Mouse (Mus musculus) embryonic facial prominence, embryonic 15.5 days (tissue): ENCODE measurements around the gene Lpar5. TPM values are rescaled to one million over a fixed set of nuclear protein-coding genes. Genes with fewer than 3 reads are reported as not detected.

ENCODE experiments used
- ATAC-seq: fragments of 200-750 bp; cut with Nextera tagmentation; 2 replicates; pipeline ENCODE4 v1.8.0; 2017; ENCODE audit warnings: low read depth, moderate TSS enrichment; ENCODE audit not compliant: insufficient number of reproducible peaks, low FRiP score, low TSS enrichment
- H3K27ac ChIP-seq: fragments of 300-500 bp; sonication (generic); replicated peaks from 2 replicates; pipeline ENCODE4 v1.5.1; 2015; ENCODE audit warnings: mild to moderate bottlenecking, inconsistent platforms
- H3K27me3 ChIP-seq: fragments of 300-500 bp; sonication (generic); 2 replicates; pipeline ENCODE4 v1.6.1; 2015; ENCODE audit warnings: inconsistent platforms
- H3K36me3 ChIP-seq: fragments of 300-500 bp; sonication (generic); 2 replicates; pipeline ENCODE4 v1.6.1; 2015; ENCODE audit warnings: mild to moderate bottlenecking, inconsistent platforms
- H3K4me1 ChIP-seq: fragments of 300-500 bp; sonication (generic); 2 replicates; pipeline ENCODE4 v1.6.1; 2015; ENCODE audit warnings: inconsistent platforms
- H3K4me2 ChIP-seq: fragments of 300-500 bp; sonication (generic); replicated peaks from 2 replicates; pipeline ENCODE4 v1.6.1; 2015; ENCODE audit warnings: mild to moderate bottlenecking, inconsistent platforms
- H3K4me3 ChIP-seq: fragments of 300-500 bp; sonication (generic); replicated peaks from 2 replicates; pipeline ENCODE4 v1.5.1; 2015; ENCODE audit warnings: mild to moderate bottlenecking, inconsistent platforms
- H3K9ac ChIP-seq: fragments of 300-500 bp; sonication (generic); 2 replicates; pipeline ENCODE4 v1.6.1; 2015; ENCODE audit warnings: inconsistent platforms
- H3K9me3 ChIP-seq: fragments of 300-500 bp; sonication (generic); replicated peaks from 2 replicates; pipeline ENCODE4 v1.6.1; 2016; ENCODE audit warnings: inconsistent platforms
- WGBS: fragments of 180-500 bp; shearing (Covaris S2); methylation state at CpG from one replicate; pipeline ENCODE4 v1.1.7; 2015; 5-methylcytosine and 5-hydroxymethylcytosine counted together
- polyA plus RNA-seq: library from polyadenylated mRNA; unstranded; fragments of >200 nt; fragmentation: Nextera tagmentation; extraction: Ambion mirVana; gene quantifications from 2 replicates; pipeline ENCODE4 v1.2.1, GENCODE M21; 2015

Lpar5 gene
- polyA plus RNA-seq, 1 experiment from 2014 or later: 5.4 TPM

- peak; percentile 36 for ATAC-seq
Measured at GRCm38 (mm10) chr6:125096597-125097345, 29.1 kb downstream of the Lpar5 start.

DNA sequence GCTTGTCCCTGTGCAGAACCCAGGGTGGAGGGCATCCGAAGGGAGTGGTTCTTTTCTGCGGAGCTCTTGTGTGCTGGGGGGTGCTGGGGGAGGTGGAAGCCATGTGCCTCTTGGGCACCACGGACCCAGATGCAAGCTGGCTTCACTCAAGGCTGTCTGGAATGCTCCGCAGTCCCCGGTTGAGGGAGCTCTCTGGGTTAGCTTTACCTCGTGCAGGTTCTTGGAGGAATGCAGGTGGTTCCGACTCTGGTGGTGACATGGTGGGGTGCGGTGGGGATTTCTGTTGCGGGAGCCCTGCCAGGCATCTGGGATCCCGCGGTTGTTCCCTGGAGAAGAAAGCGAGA, 29.6 kb downstream of the Lpar5 start:
- Histone ChIP-seq H3K4me1 (peaks cover 38% of the 10 kb centered on the region), H3K9ac (peak overlapping the region; percentile 82), H3K9me3 (no peaks in the 10 kb centered on the region), H3K36me3 (peaks cover 30% of the 10 kb centered on the region), H3K4me3 (peak overlapping the region; percentile 86), H3K27ac (peak overlapping the region; percentile 96), H3K27me3 (no peaks in the 10 kb centered on the region), H3K4me2 (peak overlapping the region; percentile 64)
- WGBS: under 1% methylated on average over 12 of the region's 12 CpGs
- no peak for ATAC-seq

More at GRCm38 (mm10) chr6:125096597-125097345, 29.1 kb downstream of the Lpar5 start:
- Histone ChIP-seq H3K4me1 (peaks cover 38% of the 10 kb centered on the region), H3K4me2 (peak overlapping the region; percentile 64), H3K27ac (peak overlapping the region; percentile 96), H3K27me3 (no peaks in the 10 kb centered on the region), H3K4me3 (peak overlapping the region; percentile 86), H3K9ac (peak overlapping the region; percentile 82), H3K9me3 (no peaks in the 10 kb centered on the region), H3K36me3 (peaks cover 25% of the 10 kb centered on the region)
- under 1% methylated on average over 41 of the region's 44 CpGs for WGBS

DNA sequence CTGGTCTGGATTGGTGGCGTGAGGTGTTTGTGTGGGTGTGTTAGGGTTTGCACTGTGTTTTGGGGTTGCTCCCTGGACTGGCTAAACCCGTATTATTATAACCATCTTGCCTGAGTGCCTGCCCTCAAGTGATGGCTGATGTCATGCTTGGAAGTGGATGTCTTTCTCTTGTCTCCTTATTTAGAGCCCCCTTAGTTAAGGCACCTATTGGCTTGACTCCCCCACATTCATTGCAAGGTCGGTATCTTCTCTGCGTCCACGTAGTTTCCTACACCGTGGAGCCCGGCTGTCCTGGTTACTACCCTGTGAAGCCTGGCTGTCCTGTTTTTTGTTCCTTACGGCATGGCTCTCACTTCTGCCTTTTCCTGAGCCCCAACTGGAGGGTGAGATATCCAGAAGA, 30.2 kb downstream of the Lpar5 start:
- Histone ChIP-seq H3K27me3 (no peaks in the 10 kb centered on the region), H3K4me3 (peak overlapping the region; percentile 86), H3K27ac (peak overlapping the region; percentile 96; the same call in 1 of the 2 replicates), H3K36me3 (peaks cover 37% of the 10 kb centered on the region), H3K4me2 (peak overlapping the region; percentile 64), H3K9me3 (no peaks in the 10 kb centered on the region), H3K9ac (peak overlapping the region; percentile 82), H3K4me1 (peaks cover 38% of the 10 kb centered on the region)
- ATAC-seq: no peak
- 52% methylated on average over 8 of the region's 8 CpGs for WGBS

- 37% methylated on average over 3 of the region's 3 CpGs for WGBS
- Histone ChIP-seq H3K4me1 (peaks cover 38% of the 10 kb centered on the region), H3K36me3 (peaks cover 40% of the 10 kb centered on the region), H3K4me3 (peak overlapping the region; percentile 86), H3K4me2 (peak overlapping the region; percentile 64), H3K9me3 (no peaks in the 10 kb centered on the region), H3K27me3 (no peaks in the 10 kb centered on the region), H3K9ac (peak overlapping the region; percentile 82; the same call in 1 of the 2 replicates), H3K27ac (peak overlapping the region; percentile 65; the same call in 1 of the 2 replicates)
- ATAC-seq: no peak
Measured at GRCm38 (mm10) chr6:125098513-125098912, 30.8 kb downstream of the Lpar5 start.

- H3K4me3 ChIP-seq: peak overlapping the region; percentile 86; the same call in 1 of the 2 replicates
- ATAC-seq: no peak
- peak overlapping the region; percentile 10; the same call in 1 of the 2 replicates for H3K9ac ChIP-seq
- H3K4me2 ChIP-seq: peak overlapping the region; percentile 64
- WGBS: 29% methylated on average over 5 of the region's 5 CpGs
- H3K36me3 ChIP-seq: peaks cover 48% of the 10 kb centered on the region
- peak overlapping the region; percentile 65 for H3K27ac ChIP-seq
- no peaks in the 10 kb centered on the region for H3K9me3 ChIP-seq
- H3K27me3 ChIP-seq: no peaks in the 10 kb centered on the region
- H3K4me1 ChIP-seq: peaks cover 38% of the 10 kb centered on the region
Measured at GRCm38 (mm10) chr6:125099421-125099971, 31.8 kb downstream of the Lpar5 start.

DNA sequence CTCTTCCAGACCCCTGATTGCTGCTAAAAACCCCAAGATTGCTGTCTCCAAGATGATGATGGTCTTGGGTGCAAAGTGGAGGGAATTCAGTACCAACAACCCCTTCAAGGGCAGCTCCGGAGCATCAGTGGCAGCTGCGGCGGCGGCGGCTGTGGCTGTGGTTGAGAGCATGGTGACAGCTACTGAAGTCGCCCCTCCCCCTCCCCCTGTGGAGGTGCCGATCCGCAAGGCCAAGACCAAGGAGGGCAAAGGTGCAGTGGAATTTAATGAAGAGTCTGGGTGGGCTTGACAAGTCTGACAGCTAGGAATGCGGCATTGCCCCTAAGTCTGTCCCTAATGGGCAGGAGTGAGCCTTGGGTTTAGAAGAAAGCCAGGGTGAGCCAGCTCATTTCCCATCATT, 33.7 kb downstream of the Lpar5 start:
- no peak for ATAC-seq
- Histone ChIP-seq H3K27ac (no peak overlapping the region), H3K4me3 (no peak overlapping the region), H3K4me2 (no peak overlapping the region), H3K9me3 (no peaks in the 10 kb centered on the region), H3K36me3 (peaks cover 67% of the 10 kb centered on the region), H3K4me1 (peaks cover 33% of the 10 kb centered on the region), H3K27me3 (no peaks in the 10 kb centered on the region), H3K9ac (no peak overlapping the region)
- 76% methylated on average over 9 of the region's 9 CpGs for WGBS

DNA sequence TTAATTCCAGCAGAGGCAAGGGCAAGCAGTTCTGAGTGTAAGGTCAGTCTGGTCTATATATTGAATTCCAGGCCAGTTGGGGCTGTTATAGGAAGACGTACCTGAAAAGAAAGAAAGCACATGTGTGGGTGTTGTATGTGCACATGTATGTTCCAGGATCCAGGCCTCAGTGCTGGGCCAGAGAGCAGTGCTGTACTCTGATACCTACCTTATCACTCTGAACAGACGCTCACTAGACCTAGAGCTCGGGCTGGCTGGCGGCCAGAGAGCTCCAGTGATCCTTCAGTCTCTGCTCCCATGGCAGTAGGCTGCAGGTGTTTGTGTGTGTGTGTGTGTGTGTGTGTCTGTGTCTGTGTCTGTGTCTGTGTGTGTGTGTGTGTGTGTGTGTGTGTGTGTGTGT, 36.5 kb downstream of the Lpar5 start:
- Histone ChIP-seq H3K9me3 (no peaks in the 10 kb centered on the region), H3K27ac (no peak overlapping the region), H3K9ac (no peak overlapping the region), H3K4me2 (no peak overlapping the region), H3K4me1 (peaks cover 14% of the 10 kb centered on the region), H3K4me3 (no peak overlapping the region), H3K27me3 (no peaks in the 10 kb centered on the region), H3K36me3 (peaks cover 94% of the 10 kb centered on the region)
- WGBS: 91% methylated on average over 4 of the region's 4 CpGs
- ATAC-seq: no peak

DNA sequence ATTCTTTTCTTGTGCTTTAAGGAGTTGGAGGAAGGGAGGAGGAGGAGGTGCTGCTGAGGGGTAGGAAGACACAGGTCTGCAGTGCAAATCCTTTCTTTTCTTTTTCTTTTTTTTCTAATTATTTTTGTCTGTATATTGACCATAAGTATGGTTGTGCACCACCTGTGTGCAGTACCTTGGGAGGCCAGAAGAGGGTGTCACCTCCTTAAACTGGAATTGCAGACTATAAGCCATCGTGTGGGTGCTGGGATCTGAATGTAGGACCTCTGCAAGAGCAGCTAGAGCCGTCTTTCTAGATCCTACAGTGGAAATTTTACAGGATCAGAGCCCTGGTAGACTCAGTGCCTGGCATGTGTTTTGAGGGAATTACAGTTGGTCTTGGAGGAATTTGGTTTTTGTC, 40.0 kb downstream of the Lpar5 start:
- WGBS: 94% methylated on average over 2 of the region's 2 CpGs
- H3K36me3 ChIP-seq: peaks cover 95% of the 10 kb centered on the region

GRCm38 (mm10) chr6:125109371-125109770, 41.7 kb downstream of the Lpar5 start:
- Histone ChIP-seq H3K9ac (no peak overlapping the region), H3K4me1 (no peaks in the 10 kb centered on the region), H3K27ac (no peak overlapping the region), H3K4me3 (no peak overlapping the region), H3K27me3 (no peaks in the 10 kb centered on the region), H3K9me3 (no peaks in the 10 kb centered on the region), H3K36me3 (peaks cover 98% of the 10 kb centered on the region), H3K4me2 (no peak overlapping the region)
- ATAC-seq: no peak
- 65% methylated on average over 14 of the region's 14 CpGs for WGBS

More for the DNA sequence above, 40.0 kb downstream of the Lpar5 start:
- no peak overlapping the region for H3K27ac ChIP-seq
- ATAC-seq: no peak
- H3K27me3 ChIP-seq: no peaks in the 10 kb centered on the region
- H3K4me2 ChIP-seq: no peak overlapping the region
- no peak overlapping the region for H3K4me3 ChIP-seq
- H3K4me1 ChIP-seq: no peaks in the 10 kb centered on the region
- H3K9ac ChIP-seq: no peak overlapping the region
- no peaks in the 10 kb centered on the region for H3K9me3 ChIP-seq

DNA sequence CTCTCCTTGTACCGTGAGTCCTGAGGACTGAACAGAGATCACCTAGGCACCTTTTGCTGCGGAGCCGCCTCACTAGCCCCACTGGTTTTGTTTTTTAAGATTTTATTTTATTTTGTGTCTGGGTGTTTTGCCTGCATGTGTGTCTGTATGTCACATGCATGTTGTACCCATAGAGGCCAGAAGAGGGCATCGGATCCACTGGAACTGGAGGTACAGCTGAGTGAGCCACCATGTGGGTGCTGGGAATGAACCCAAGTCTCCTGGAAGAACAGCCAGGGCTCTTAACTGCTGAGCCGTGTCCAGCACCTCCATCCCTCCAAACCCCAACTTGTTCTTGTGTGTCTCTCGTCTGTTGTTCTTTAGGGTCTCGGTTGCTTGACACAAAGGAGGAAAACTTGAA, 43.2 kb downstream of the Lpar5 start:
- H3K9ac ChIP-seq: no peak overlapping the region

DNA sequence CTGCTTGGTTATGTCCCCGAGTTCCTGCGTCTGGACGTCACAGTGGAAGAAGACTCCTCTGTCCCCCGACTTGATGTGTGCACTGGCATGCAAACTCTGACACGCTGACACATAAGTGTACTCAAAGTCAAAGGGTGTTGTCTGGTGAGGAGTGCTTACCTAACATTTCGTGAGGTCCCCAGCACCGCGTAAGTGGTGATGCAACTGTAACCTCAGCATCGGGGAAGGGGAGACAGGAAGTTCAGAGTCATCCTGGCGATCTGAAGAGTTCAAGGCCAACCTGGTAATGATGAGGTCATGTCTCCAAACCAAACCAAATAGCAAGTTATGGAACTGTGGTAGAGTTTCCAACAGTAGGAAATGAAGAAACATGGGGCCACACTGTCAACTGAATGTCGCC, 44.8 kb downstream of the Lpar5 start:
- Histone ChIP-seq H3K36me3 (peaks cover 97% of the 10 kb centered on the region), H3K27me3 (no peaks in the 10 kb centered on the region), H3K4me2 (no peak overlapping the region), H3K9ac (no peak overlapping the region), H3K4me3 (no peak overlapping the region), H3K4me1 (no peaks in the 10 kb centered on the region), H3K9me3 (no peaks in the 10 kb centered on the region), H3K27ac (no peak overlapping the region)
- ATAC-seq: no peak
- 91% methylated on average over 11 of the region's 11 CpGs for WGBS

More for the DNA sequence above, 43.2 kb downstream of the Lpar5 start:
- H3K4me2 ChIP-seq: no peak overlapping the region
- no peaks in the 10 kb centered on the region for H3K27me3 ChIP-seq
- H3K4me1 ChIP-seq: no peaks in the 10 kb centered on the region
- no peak for ATAC-seq
- no peak overlapping the region for H3K27ac ChIP-seq
- H3K4me3 ChIP-seq: no peak overlapping the region
- H3K9me3 ChIP-seq: no peaks in the 10 kb centered on the region
- WGBS: 91% methylated on average over 7 of the region's 7 CpGs
- peaks cover 96% of the 10 kb centered on the region for H3K36me3 ChIP-seq
